Mouse (Mus musculus) gonadal fat pad, adult 2 months (tissue): ENCODE data around the gene Tbc1d4. TPM values are rescaled to one million over a fixed set of nuclear protein-coding genes. Genes with fewer than 3 reads are reported as not detected.

Experiments used
- DNase-seq: peaks from one replicate; pipeline ENCODE4 v3.0.0-alpha.2; 2012; ENCODE audit warnings: low read depth
- polyA plus RNA-seq: library from polyadenylated mRNA; depleted of rRNA; stranded (reverse); fragments of >200 nt; gene quantifications from 2 replicates; pipeline ENCODE4 v1.2.3, GENCODE M21; 2012

The Tbc1d4 gene
- polyA plus RNA-seq, 1 experiment, result 12.7 TPM

- no peak for DNase-seq
These were observed 107.1 kb downstream of the Tbc1d4 start for GRCm38 (mm10) chr14:101501868-101502267.

GRCm38 (mm10) chr14:101501452-101501851 lies 107.5 kb downstream of the Tbc1d4 start:
- DNase-seq, result no peak

- DNase-seq, result no peak
These were observed 108.2 kb downstream of the Tbc1d4 start for GRCm38 (mm10) chr14:101500826-101501225.

GRCm38 (mm10) chr14:101499838-101500237 lies 109.2 kb downstream of the Tbc1d4 start:
- no peak for DNase-seq

GRCm38 (mm10) chr14:101488264-101488810 lies 120.7 kb downstream of the Tbc1d4 start:
- no peak for DNase-seq

GRCm38 (mm10) chr14:101486550-101486949 lies 122.4 kb downstream of the Tbc1d4 start:
- no peak for DNase-seq

GRCm38 (mm10) chr14:101483230-101483629 lies 125.8 kb downstream of the Tbc1d4 start:
- DNase-seq, result no peak

- no peak for DNase-seq
These were observed 126.7 kb downstream of the Tbc1d4 start for GRCm38 (mm10) chr14:101482270-101482669.

- DNase-seq, result no peak
These were observed 127.8 kb downstream of the Tbc1d4 start for GRCm38 (mm10) chr14:101481165-101481564.

- no peak for DNase-seq
These were observed 128.4 kb downstream of the Tbc1d4 start for GRCm38 (mm10) chr14:101480541-101480940.

GRCm38 (mm10) chr14:101477827-101478220 lies 131.2 kb downstream of the Tbc1d4 start:
- no peak for DNase-seq

GRCm38 (mm10) chr14:101477081-101477826 lies 131.7 kb downstream of the Tbc1d4 start:
- DNase-seq, result no peak

- DNase-seq, result no peak
These were observed 139.4 kb downstream of the Tbc1d4 start for GRCm38 (mm10) chr14:101469475-101470093.

GRCm38 (mm10) chr14:101468143-101468542 lies 140.8 kb downstream of the Tbc1d4 start:
- DNase-seq, result no peak

- no peak for DNase-seq
These were observed 141.5 kb downstream of the Tbc1d4 start for GRCm38 (mm10) chr14:101467532-101467931.

GRCm38 (mm10) chr14:101466521-101466920 lies 142.5 kb downstream of the Tbc1d4 start:
- no peak for DNase-seq

GRCm38 (mm10) chr14:101465893-101466292 lies 143.1 kb downstream of the Tbc1d4 start:
- DNase-seq, result no peak

GRCm38 (mm10) chr14:101460768-101461167 lies 148.2 kb downstream of the Tbc1d4 start:
- peak; percentile 20 for DNase-seq

GRCm38 (mm10) chr14:101452915-101453314 lies 156.1 kb downstream of the Tbc1d4 start:
- DNase-seq, result no peak

GRCm38 (mm10) chr14:101447857-101448256 lies 161.1 kb downstream of the Tbc1d4 start:
- no peak for DNase-seq

GRCm38 (mm10) chr14:101445205-101445604 lies 163.8 kb downstream of the Tbc1d4 start:
- no peak for DNase-seq

GRCm38 (mm10) chr14:101437925-101438324 lies 171.1 kb downstream of the Tbc1d4 start:
- DNase-seq, result no peak

- no peak for DNase-seq
These were observed 178.5 kb downstream of the Tbc1d4 start for GRCm38 (mm10) chr14:101430536-101430935.
